23 mouse cellular contexts compared by ENCODE assay signal in the genomic region with DNA sequence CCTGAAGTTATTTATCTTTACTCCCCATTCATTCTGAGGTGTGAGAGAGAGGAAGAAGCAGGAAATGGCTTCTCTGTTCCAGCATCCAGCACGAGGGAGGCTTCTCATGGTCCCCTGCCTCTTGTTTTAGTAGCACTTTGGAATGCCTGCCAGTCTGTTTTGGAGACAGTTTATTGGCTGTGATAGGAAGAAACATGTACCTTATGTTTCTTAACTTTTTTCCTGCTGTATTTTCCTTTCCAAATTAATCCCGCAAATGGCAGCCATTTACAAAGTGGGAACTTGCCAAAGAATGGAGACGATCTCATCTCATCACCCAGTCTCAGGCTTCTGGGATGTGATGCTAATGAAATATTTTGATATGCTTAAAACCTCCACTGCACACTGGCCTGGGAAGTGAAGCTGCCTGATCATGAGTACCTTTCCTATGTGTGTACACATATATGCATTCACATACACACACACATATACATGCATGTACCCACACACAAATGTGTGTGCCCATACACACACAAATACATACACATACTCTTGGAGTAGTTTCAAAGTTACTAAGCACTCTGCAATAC.
DNase-seq lines count a peak whose midpoint lies in the region; ATAC-seq lines count a peak whose summit lies in the region.
"Had no signal": no experiment of that assay in that cellular context is flagged by ENCODE, and none has a peak within 500 bp of the region (broad histone marks: within the 10 kb centered on the region; RNA-seq: fewer than 3 reads in every experiment).

No protein-coding gene starts in this region.

- no peak overlapping the region for H3K9ac ChIP-seq in forebrain, embryonic 13.5 days
- no peak overlapping the region for H3K9ac ChIP-seq in forebrain, embryonic 12.5 days
- H3K9ac ChIP-seq in forebrain, embryonic 15.5 days (replicated peaks), result no peak overlapping the region
- no peak overlapping the region for H3K9ac ChIP-seq in forebrain, embryonic 11.5 days (ENCODE audit: low read length)
- no peak overlapping the region for H3K9ac ChIP-seq in forebrain, embryonic 16.5 days (replicated peaks; ENCODE audit: low read depth, low read length)
- H3K9ac ChIP-seq: embryonic facial prominence, embryonic 12.5 days had no signal

- ATAC-seq in forebrain, embryonic 13.5 days, result peak; percentile 71; the same call in 1 of the 2 replicates
- no peak for ATAC-seq in forebrain, embryonic 12.5 days (ENCODE audit: low FRiP score)
- ATAC-seq in forebrain, embryonic 15.5 days (replicated peaks), result peak; percentile 73
- ATAC-seq in forebrain, embryonic 11.5 days (replicated peaks; ENCODE audit: low FRiP score), result no peak
- peak; percentile 78 for ATAC-seq in forebrain, embryonic 16.5 days
- ATAC-seq: activated CD4-positive, CD25-positive, alpha-beta regulatory T cell, adult 4 months; CD4-positive, CD25-positive, alpha-beta regulatory T cell, adult 4 months; Patski had no signal

- H3K4me2 ChIP-seq in forebrain, embryonic 13.5 days, result no peak overlapping the region
- H3K4me2 ChIP-seq in forebrain, embryonic 12.5 days, result no peak overlapping the region
- H3K4me2 ChIP-seq in forebrain, embryonic 15.5 days (replicated peaks), result no peak overlapping the region
- H3K4me2 ChIP-seq in forebrain, embryonic 11.5 days (ENCODE audit: low read depth, low read length, severe bottlenecking), result no peak overlapping the region
- H3K4me2 ChIP-seq in forebrain, embryonic 16.5 days (ENCODE audit: low read length), result no peak overlapping the region
- H3K4me2 ChIP-seq: embryonic facial prominence, embryonic 12.5 days had no signal

- WGBS in forebrain, embryonic 13.5 days, result 57% methylated on average over 3 of the region's 3 CpGs
- WGBS in forebrain, embryonic 12.5 days, result 81% methylated on average over 3 of the region's 3 CpGs
- 34% methylated on average over 3 of the region's 3 CpGs for WGBS in forebrain, embryonic 15.5 days
- WGBS in forebrain, embryonic 11.5 days, result 90% methylated on average over 3 of the region's 3 CpGs
- WGBS in forebrain, embryonic 16.5 days, result 29% methylated on average over 3 of the region's 3 CpGs

- DNase-seq in forebrain, embryonic 11.5 days (ENCODE audit: low spot score), result no peak
- DNase-seq in thymus, postnatal 10 days (ENCODE audit: low spot score in 2 of 2), result no peak
- DNase-seq in thymus, postnatal 14 days, result no peak
- DNase-seq: adrenal gland, adult 8-10 months; adrenal gland, postnatal 14 days; adrenal gland, postnatal 36 days; B cell, adult 2 months; cerebellum, adult 11-12 months; cerebellum, adult 2 months; cerebellum, adult 9-10 months; cerebellum, postnatal 10 days; cerebellum, postnatal 25 days had no signal

- H3K27me3 ChIP-seq in forebrain, embryonic 13.5 days, result no peaks in the 10 kb centered on the region
- H3K27me3 ChIP-seq in forebrain, embryonic 12.5 days, result no peaks in the 10 kb centered on the region
- no peaks in the 10 kb centered on the region for H3K27me3 ChIP-seq in forebrain, embryonic 15.5 days
- H3K27me3 ChIP-seq in forebrain, embryonic 11.5 days (ENCODE audit: control insufficient read depth, insufficient read depth, low read length), result no peaks in the 10 kb centered on the region
- no peaks in the 10 kb centered on the region for H3K27me3 ChIP-seq in forebrain, embryonic 16.5 days (replicated peaks; ENCODE audit: control insufficient read depth, insufficient read depth, low read length)
- H3K27me3 ChIP-seq: CH12.LX; embryonic facial prominence, embryonic 12.5 days had no signal

- H3K27ac ChIP-seq in forebrain, embryonic 13.5 days, result no peak overlapping the region
- no peak overlapping the region for H3K27ac ChIP-seq in forebrain, embryonic 12.5 days
- H3K27ac ChIP-seq in forebrain, embryonic 15.5 days (replicated peaks), result no peak overlapping the region
- H3K27ac ChIP-seq in forebrain, embryonic 11.5 days (ENCODE audit: low read depth, low read length), result no peak overlapping the region
- no peak overlapping the region for H3K27ac ChIP-seq in forebrain, embryonic 16.5 days (ENCODE audit: low read length)
- H3K27ac ChIP-seq: embryonic facial prominence, embryonic 10.5 days; embryonic facial prominence, embryonic 12.5 days had no signal

- no peak overlapping the region for H3K4me3 ChIP-seq in forebrain, embryonic 13.5 days
- no peak overlapping the region for H3K4me3 ChIP-seq in forebrain, embryonic 12.5 days (replicated peaks)
- no peak overlapping the region for H3K4me3 ChIP-seq in forebrain, embryonic 15.5 days
- H3K4me3 ChIP-seq in forebrain, embryonic 11.5 days (ENCODE audit: low read depth, low read length), result no peak overlapping the region
- H3K4me3 ChIP-seq in forebrain, embryonic 16.5 days (replicated peaks; ENCODE audit: low read length), result no peak overlapping the region
- H3K4me3 ChIP-seq: embryonic facial prominence, embryonic 10.5 days; embryonic facial prominence, embryonic 12.5 days had no signal

- no peaks in the 10 kb centered on the region for H3K36me3 ChIP-seq in forebrain, embryonic 13.5 days (ENCODE audit: poor library complexity, severe bottlenecking)
- no peaks in the 10 kb centered on the region for H3K36me3 ChIP-seq in forebrain, embryonic 12.5 days (replicated peaks)
- H3K36me3 ChIP-seq in forebrain, embryonic 15.5 days, result no peaks in the 10 kb centered on the region
- H3K36me3 ChIP-seq in forebrain, embryonic 11.5 days (ENCODE audit: control insufficient read depth, insufficient read depth, low read length), result no peaks in the 10 kb centered on the region
- H3K36me3 ChIP-seq in forebrain, embryonic 16.5 days (ENCODE audit: control insufficient read depth, insufficient read depth), result no peaks in the 10 kb centered on the region
- H3K36me3 ChIP-seq: embryonic facial prominence, embryonic 10.5 days; embryonic facial prominence, embryonic 12.5 days; G1E had no signal

- no peaks in the 10 kb centered on the region for H3K9me3 ChIP-seq in forebrain, embryonic 13.5 days (replicated peaks)
- H3K9me3 ChIP-seq in forebrain, embryonic 12.5 days, result no peaks in the 10 kb centered on the region
- H3K9me3 ChIP-seq in forebrain, embryonic 15.5 days, result no peaks in the 10 kb centered on the region
- H3K9me3 ChIP-seq in forebrain, embryonic 11.5 days (ENCODE audit: control insufficient read depth, low read length), result no peaks in the 10 kb centered on the region
- H3K9me3 ChIP-seq in forebrain, embryonic 16.5 days (ENCODE audit: control insufficient read depth, low read length), result no peaks in the 10 kb centered on the region
- H3K9me3 ChIP-seq: embryonic facial prominence, embryonic 10.5 days; embryonic facial prominence, embryonic 12.5 days; G1E had no signal

- H3K4me1 ChIP-seq in forebrain, embryonic 13.5 days, result peaks cover 6% of the 10 kb centered on the region; the same call in 1 of the 2 replicates
- H3K4me1 ChIP-seq in forebrain, embryonic 12.5 days, result no peaks in the 10 kb centered on the region; the same call in 1 of the 2 replicates
- peaks cover 15% of the 10 kb centered on the region for H3K4me1 ChIP-seq in forebrain, embryonic 15.5 days
- H3K4me1 ChIP-seq in forebrain, embryonic 11.5 days (replicated peaks; ENCODE audit: control insufficient read depth, insufficient read depth, low read length), result no peaks in the 10 kb centered on the region
- peaks cover 13% of the 10 kb centered on the region; the same call in 1 of the 2 replicates for H3K4me1 ChIP-seq in forebrain, embryonic 16.5 days (replicated peaks; ENCODE audit: control insufficient read depth, insufficient read depth, low read length)
- H3K4me1 ChIP-seq: embryonic facial prominence, embryonic 10.5 days; embryonic facial prominence, embryonic 12.5 days had no signal

Comparison
In these comparisons a context has a peak if more than half of its experiments do, and no peak if none do; other contexts are left out.
1. ATAC-seq: peak in forebrain, embryonic 13.5 days (single experiment), forebrain, embryonic 15.5 days (single experiment) and forebrain, embryonic 16.5 days (single experiment); none in forebrain, embryonic 12.5 days (single experiment) and forebrain, embryonic 11.5 days (single experiment).